Mouse (Mus musculus): Measurements from ENCODE around the gene Ubxn2a. TPM values are rescaled to one million over a fixed set of nuclear protein-coding genes. Genes with fewer than 3 reads are reported as not detected.

The Ubxn2a gene
- polyA plus RNA-seq, 1 experiment from 2014 or later, result 30.6 TPM

DNA sequence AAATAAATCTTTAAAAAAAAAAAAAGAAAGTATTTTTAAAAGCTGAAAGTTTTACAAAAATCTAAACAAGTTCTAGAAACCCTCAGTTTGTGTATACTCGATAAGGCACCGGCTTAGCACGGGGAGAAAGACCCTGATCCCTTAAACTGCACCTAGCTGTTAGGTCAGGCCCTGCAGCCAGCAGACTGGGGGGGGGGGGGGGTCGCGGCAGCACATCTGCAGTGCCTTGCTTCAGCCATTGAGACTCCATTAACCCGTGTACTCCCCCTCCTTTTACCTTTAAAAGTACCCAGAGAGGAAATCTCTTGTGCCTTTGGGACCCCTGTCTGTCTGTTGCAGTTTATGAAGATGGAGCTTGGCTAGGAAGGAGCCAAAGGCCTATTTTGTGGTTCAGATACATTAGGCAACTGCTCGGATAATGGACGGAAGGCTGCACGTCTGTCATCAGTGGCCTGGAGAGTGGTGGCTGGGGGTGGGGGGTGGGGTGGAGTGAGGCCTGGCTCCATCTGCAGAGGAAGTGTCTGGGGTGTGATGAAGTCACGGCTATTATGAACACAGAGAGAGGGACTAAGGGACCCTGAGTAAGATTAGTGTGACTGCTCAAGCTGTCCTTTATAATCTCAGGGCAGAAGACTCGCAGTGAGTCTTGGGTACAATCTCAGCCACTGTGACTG lies 48.1 kb downstream of the Ubxn2a start:
- no peak for ATAC-seq (ENCODE audit: insufficient number of reproducible peaks, insufficient read depth, low FRiP score, low TSS enrichment, low read depth)
- peaks cover 16% of the 10 kb centered on the region for H3K4me1 ChIP-seq (replicated peaks)
- H3K36me3 ChIP-seq, result peaks cover 34% of the 10 kb centered on the region
- WGBS, result 51% methylated on average over 11 of the region's 11 CpGs
- no peak overlapping the region for H3K9ac ChIP-seq (replicated peaks)
- H3K4me3 ChIP-seq (replicated peaks), result no peak overlapping the region
- no peaks in the 10 kb centered on the region for H3K9me3 ChIP-seq
- H3K27me3 ChIP-seq, result no peaks in the 10 kb centered on the region
- H3K4me2 ChIP-seq, result no peak overlapping the region
- 0 out of 2 replicates have a peak overlapping the region, but pooled peaks have one; percentile 25 for H3K27ac ChIP-seq

- H3K27me3 ChIP-seq, result no peaks in the 10 kb centered on the region
- H3K9me3 ChIP-seq, result no peaks in the 10 kb centered on the region
- ATAC-seq (ENCODE audit: insufficient number of reproducible peaks, insufficient read depth, low FRiP score, low TSS enrichment, low read depth), result no peak
- no peak overlapping the region for H3K4me3 ChIP-seq (replicated peaks)
- no peak overlapping the region for H3K4me2 ChIP-seq
- WGBS, result 99% methylated on average over 2 of the region's 2 CpGs
- peaks cover 7% of the 10 kb centered on the region for H3K4me1 ChIP-seq (replicated peaks)
- H3K27ac ChIP-seq, result no peak overlapping the region
- H3K9ac ChIP-seq (replicated peaks), result no peak overlapping the region
- peaks cover 51% of the 10 kb centered on the region for H3K36me3 ChIP-seq
Measured at GRCm38 (mm10) chr12:4856834-4857233, 50.7 kb downstream of the Ubxn2a start.

GRCm38 (mm10) chr12:4856160-4856559 lies 51.3 kb downstream of the Ubxn2a start:
- ATAC-seq (ENCODE audit: insufficient number of reproducible peaks, insufficient read depth, low FRiP score, low TSS enrichment, low read depth), result no peak
- Histone ChIP-seq H3K4me2 (no peak overlapping the region), H3K9me3 (no peaks in the 10 kb centered on the region), H3K27ac (no peak overlapping the region), H3K4me1 (replicated peaks) (peaks cover 7% of the 10 kb centered on the region), H3K27me3 (no peaks in the 10 kb centered on the region), H3K4me3 (replicated peaks) (no peak overlapping the region), H3K9ac (replicated peaks) (no peak overlapping the region), H3K36me3 (peaks cover 56% of the 10 kb centered on the region)
- WGBS, result 97% methylated on average over 5 of the region's 5 CpGs

- Histone ChIP-seq H3K9ac (replicated peaks) (peak overlapping the region; percentile 62), H3K4me1 (replicated peaks) (peaks cover 20% of the 10 kb centered on the region), H3K9me3 (no peaks in the 10 kb centered on the region), H3K36me3 (peaks cover 1% of the 10 kb centered on the region; the same call in 1 of the 2 replicates), H3K4me2 (peak overlapping the region; percentile 72), H3K27me3 (peaks cover 20% of the 10 kb centered on the region), H3K27ac (peak overlapping the region; percentile 60; the same call in 1 of the 2 replicates), H3K4me3 (replicated peaks) (peak overlapping the region; percentile 60)
- no peak for ATAC-seq (ENCODE audit: insufficient number of reproducible peaks, insufficient read depth, low FRiP score, low TSS enrichment, low read depth)
- WGBS, result under 1% methylated on average over 12 of the region's 12 CpGs
Measured at GRCm38 (mm10) chr12:4843741-4844140, 63.8 kb downstream of the Ubxn2a start.

- Histone ChIP-seq H3K36me3 (no peaks in the 10 kb centered on the region), H3K27ac (peak within 1 kb of the TSS; percentile 60; the same call in 1 of the 2 replicates), H3K27me3 (peaks cover 20% of the 10 kb centered on the region), H3K4me1 (replicated peaks) (peaks cover 20% of the 10 kb centered on the region), H3K9me3 (no peaks in the 10 kb centered on the region), H3K9ac (replicated peaks) (peak within 1 kb of the TSS; percentile 62), H3K4me2 (peak within 1 kb of the TSS; percentile 90), H3K4me3 (replicated peaks) (peak within 1 kb of the TSS; percentile 61)
- WGBS, result 1% methylated on average over 30 of the region's 30 CpGs
- peak; percentile 88 for ATAC-seq (ENCODE audit: insufficient number of reproducible peaks, insufficient read depth, low FRiP score, low TSS enrichment, low read depth)
Measured at GRCm38 (mm10) chr12:4842890-4843597, 64.5 kb downstream of the Ubxn2a start, which contains the start of gene Wdcp. Wdcp (plus strand) TSS chr12:4843303.

- Histone ChIP-seq H3K4me1 (replicated peaks) (peaks cover 20% of the 10 kb centered on the region), H3K4me2 (peak overlapping the region; percentile 72; the same call in 1 of the 2 replicates), H3K9ac (replicated peaks) (no peak overlapping the region), H3K4me3 (replicated peaks) (no peak overlapping the region), H3K27me3 (peaks cover 20% of the 10 kb centered on the region), H3K36me3 (no peaks in the 10 kb centered on the region), H3K9me3 (no peaks in the 10 kb centered on the region), H3K27ac (no peak overlapping the region)
- no peak for ATAC-seq (ENCODE audit: insufficient number of reproducible peaks, insufficient read depth, low FRiP score, low TSS enrichment, low read depth)
- 87% methylated on average over 8 of the region's 8 CpGs for WGBS
Measured at GRCm38 (mm10) chr12:4842456-4842855, 65.0 kb downstream of the Ubxn2a start.

GRCm38 (mm10) chr12:4841392-4841887 lies 66.1 kb downstream of the Ubxn2a start, which contains the start of gene Fkbp1b:
Fkbp1b (minus strand) TSS chr12:4841591.
- H3K27me3 ChIP-seq, result peaks cover 20% of the 10 kb centered on the region
- H3K4me1 ChIP-seq (replicated peaks), result peaks cover 20% of the 10 kb centered on the region
- peak; percentile 80 for ATAC-seq (ENCODE audit: insufficient number of reproducible peaks, insufficient read depth, low FRiP score, low TSS enrichment, low read depth)
- H3K36me3 ChIP-seq, result no peaks in the 10 kb centered on the region
- no peak within 1 kb of the TSS for H3K27ac ChIP-seq
- peak within 1 kb of the TSS; percentile 75 for H3K9ac ChIP-seq (replicated peaks)
- under 1% methylated on average over 35 of the region's 37 CpGs for WGBS
- peak within 1 kb of the TSS; percentile 61 for H3K4me3 ChIP-seq (replicated peaks)
- H3K9me3 ChIP-seq, result no peaks in the 10 kb centered on the region
- peak within 1 kb of the TSS; percentile 90 for H3K4me2 ChIP-seq

- peaks cover 20% of the 10 kb centered on the region for H3K4me1 ChIP-seq (replicated peaks)
- no peak for ATAC-seq (ENCODE audit: insufficient number of reproducible peaks, insufficient read depth, low FRiP score, low TSS enrichment, low read depth)
- 0 out of 2 replicates have a peak, but pooled peaks cover under 1% of the 10 kb centered on the region for H3K36me3 ChIP-seq
- H3K9ac ChIP-seq (replicated peaks), result peak overlapping the region; percentile 75
- H3K4me2 ChIP-seq, result peak overlapping the region; percentile 90
- peak overlapping the region; percentile 61 for H3K4me3 ChIP-seq (replicated peaks)
- H3K9me3 ChIP-seq, result no peaks in the 10 kb centered on the region
- WGBS, result under 1% methylated on average over 11 of the region's 11 CpGs
- H3K27ac ChIP-seq, result no peak overlapping the region
- peaks cover 20% of the 10 kb centered on the region for H3K27me3 ChIP-seq
Measured at GRCm38 (mm10) chr12:4840741-4841140, 66.8 kb downstream of the Ubxn2a start.

DNA sequence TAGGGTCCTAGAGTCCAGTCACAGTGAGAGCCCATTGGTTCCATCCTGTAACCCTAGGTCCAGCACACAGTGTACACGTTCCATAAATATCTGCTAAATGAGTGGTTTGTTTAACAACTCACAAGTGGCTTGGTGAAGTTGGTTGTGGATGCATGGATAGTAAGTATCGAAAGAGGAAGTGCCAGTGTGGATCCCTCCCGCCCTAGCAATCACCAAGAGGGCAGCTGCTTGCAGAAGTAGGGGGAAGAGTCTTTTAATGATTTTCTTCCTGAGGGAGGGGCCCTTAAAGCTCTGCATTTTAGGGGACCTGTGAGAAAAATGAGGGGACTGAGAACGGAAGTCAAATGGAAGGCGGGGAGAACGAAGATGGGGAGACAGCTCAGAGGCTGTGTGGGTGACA lies 67.5 kb downstream of the Ubxn2a start:
- H3K4me2 ChIP-seq, result peak overlapping the region; percentile 90

DNA sequence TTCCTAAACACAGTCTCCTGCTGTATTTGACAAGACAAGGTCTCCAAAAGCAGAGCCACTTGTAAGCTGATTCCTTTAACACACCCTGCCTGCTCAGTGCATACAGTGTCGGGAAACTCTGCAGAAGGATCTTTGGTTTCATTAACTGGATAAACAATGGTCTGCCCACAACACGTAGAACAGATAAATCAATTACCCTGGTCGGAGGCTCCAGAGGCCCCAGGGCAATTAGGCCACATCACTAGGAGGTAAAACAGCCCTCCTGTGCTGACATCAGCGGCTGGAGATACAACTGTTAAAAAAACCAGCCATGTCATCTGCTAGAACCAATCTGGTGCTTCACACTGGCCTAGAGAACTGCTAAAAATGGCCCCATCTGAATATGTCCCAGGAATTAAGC lies 70.5 kb downstream of the Ubxn2a start:
- ATAC-seq (ENCODE audit: insufficient number of reproducible peaks, insufficient read depth, low FRiP score, low TSS enrichment, low read depth), result no peak
- Histone ChIP-seq H3K27me3 (peaks cover 15% of the 10 kb centered on the region), H3K4me2 (no peak overlapping the region), H3K9ac (replicated peaks) (no peak overlapping the region), H3K36me3 (peaks cover 15% of the 10 kb centered on the region), H3K9me3 (no peaks in the 10 kb centered on the region), H3K4me1 (replicated peaks) (peaks cover 10% of the 10 kb centered on the region), H3K4me3 (replicated peaks) (no peak overlapping the region), H3K27ac (no peak overlapping the region)
- 13% methylated on average over 4 of the region's 4 CpGs for WGBS

More for the DNA sequence above, 67.5 kb downstream of the Ubxn2a start:
- 0 out of 2 replicates have a peak, but pooled peaks cover 3% of the 10 kb centered on the region for H3K36me3 ChIP-seq
- peaks cover 20% of the 10 kb centered on the region for H3K4me1 ChIP-seq (replicated peaks)
- 51% methylated on average over 6 of the region's 6 CpGs for WGBS
- no peak overlapping the region for H3K4me3 ChIP-seq (replicated peaks)
- no peak overlapping the region for H3K9ac ChIP-seq (replicated peaks)
- no peak for ATAC-seq (ENCODE audit: insufficient number of reproducible peaks, insufficient read depth, low FRiP score, low TSS enrichment, low read depth)
- H3K27me3 ChIP-seq, result peaks cover 20% of the 10 kb centered on the region
- no peaks in the 10 kb centered on the region for H3K9me3 ChIP-seq
- no peak overlapping the region for H3K27ac ChIP-seq
